Mouse (Mus musculus): ENCODE measurements at regions not wholly inside any gene's neighbourhood (a gene's known extent, or its start where the extent isn't known, plus 50 kb on each side); places are given as distances from the start of the nearest gene placed in this dataset.

DNA sequence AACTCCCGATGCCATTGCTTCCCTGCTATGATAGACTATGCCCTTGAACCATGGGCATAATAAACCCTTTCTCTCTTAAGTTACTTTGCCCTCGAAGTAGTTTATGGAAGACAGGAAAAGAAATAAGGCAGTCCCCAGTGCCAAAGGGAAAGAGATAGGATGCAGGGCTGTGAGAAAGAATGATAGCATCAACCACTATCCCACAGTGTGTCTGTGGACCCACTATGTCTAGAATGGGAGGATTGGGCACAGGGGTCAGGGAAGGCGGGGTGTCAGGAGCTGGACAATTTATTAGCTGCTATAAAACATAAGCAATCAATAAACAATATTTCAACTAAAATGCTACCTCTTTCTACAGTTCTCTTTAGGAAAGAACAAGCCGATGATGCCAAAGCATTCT, 288.8 kb downstream of the Sox4 start:
- no peak for TF ChIP-seq CTCF (IDR thresholded peaks at IDR 0.05; ENCODE audit: borderline replicate concordance, insufficient read depth, low read depth, low read length)
- no peak for TF ChIP-seq POLR2A (IDR thresholded peaks at IDR 0.05; ENCODE audit: borderline replicate concordance, insufficient read depth, low read length)
